Mouse (Mus musculus) CH12.LX (cell line): Measurements from ENCODE around the gene Exoc8. TPM values are rescaled to one million over a fixed set of nuclear protein-coding genes. Genes with fewer than 3 reads are reported as not detected.

Experiments used
- DNase-seq: peaks from one replicate; pipeline ENCODE4 v3.0.0-alpha.2; 2013; ENCODE audit errors: extremely low read depth
- H3K27ac ChIP-seq: 2 replicates; pipeline ENCODE4 v1.5.1; 2012; ENCODE audit warnings: low read depth, mild to moderate bottlenecking, control low read depth, moderate library complexity; ENCODE audit not compliant: insufficient read depth
- H3K27me3 ChIP-seq: replicated peaks from 2 replicates; pipeline ENCODE3; 2012; ENCODE audit warnings: inconsistent platforms
- H3K36me3 ChIP-seq, 2 experiments: replicated peaks in 1 of 2; 2 replicates each; pipeline versions ENCODE3 to v1.6.1; 2012; ENCODE audit warnings: inconsistent platforms in 1 of 2, low read length in 1 of 2, mild to moderate bottlenecking in 1 of 2, mixed read lengths in 1 of 2, moderate library complexity in 1 of 2; ENCODE audit not compliant: control insufficient read depth in 1 of 2, insufficient read depth in 1 of 2
- H3K4me1 ChIP-seq, 2 experiments: 2 replicates each; pipeline ENCODE4 v1.6.1; 2012; ENCODE audit warnings: inconsistent platforms in 1 of 2, moderate library complexity in 1 of 2; ENCODE audit not compliant: insufficient read depth in 2 of 2, control insufficient read depth in 1 of 2
- H3K4me2 ChIP-seq: 2 replicates; pipeline ENCODE4 v1.6.1; 2012; ENCODE audit warnings: low read depth, mild to moderate bottlenecking, control low read depth; ENCODE audit not compliant: poor library complexity, insufficient read depth, severe bottlenecking
- H3K4me3 ChIP-seq, 3 experiments: fragments of 150-350 bp in 1 of 3; sonication (generic) in 1 of 3; replicated peaks in 1 of 3; 2 replicates each; pipeline versions ENCODE3 to v1.5.1; 2011 to 2012; ENCODE audit warnings: low read depth in 2 of 3, low read length in 2 of 3, mild to moderate bottlenecking in 2 of 3, moderate library complexity in 2 of 3, control low read depth in 1 of 3, improper control_type of control experiment in 1 of 3, inconsistent platforms in 1 of 3, mixed read lengths in 1 of 3; ENCODE audit not compliant: poor library complexity in 1 of 3
- H3K79me2 ChIP-seq: replicated peaks from 2 replicates; pipeline ENCODE4 v1.6.1; 2012; ENCODE audit warnings: mild to moderate bottlenecking, moderate library complexity; ENCODE audit not compliant: control insufficient read depth, poor library complexity, insufficient read depth, severe bottlenecking; ENCODE audit errors: extremely low read depth
- H3K9ac ChIP-seq: 2 replicates; pipeline ENCODE4 v1.6.1; 2012; ENCODE audit warnings: low read depth, mild to moderate bottlenecking, control low read depth, moderate library complexity; ENCODE audit not compliant: insufficient read depth
- H3K9me3 ChIP-seq: replicated peaks from 2 replicates; pipeline ENCODE3; 2012; ENCODE audit warnings: low read length, inconsistent platforms, mixed read lengths
- BHLHE40 ChIP-seq: IDR thresholded peaks from 2 replicates; pipeline ENCODE4 v1.6.1; 2011; ENCODE audit warnings: mild to moderate bottlenecking, low read depth, low read length, improper control_type of control experiment
- CHD1 ChIP-seq: IDR thresholded peaks from 2 replicates; pipeline ENCODE4 v1.6.1; 2012; ENCODE audit warnings: low read depth, low read length, improper control_type of control experiment, inconsistent platforms
- CHD2 ChIP-seq: IDR thresholded peaks from 2 replicates; pipeline ENCODE4 v1.6.1; 2011; ENCODE audit warnings: low read length, improper control_type of control experiment
- CTCF ChIP-seq, 2 experiments: IDR thresholded peaks in 1 of 2; conservative IDR thresholded peaks in 1 of 2; 2 replicates each; pipeline ENCODE4 v1.5.1; 2011 to 2012; ENCODE audit warnings: low read depth in 2 of 2, low read length in 2 of 2, improper control_type of control experiment in 1 of 2, inconsistent platforms in 1 of 2, mild to moderate bottlenecking in 1 of 2, moderate library complexity in 1 of 2
- E2F4 ChIP-seq: IDR thresholded peaks from 2 replicates; pipeline ENCODE4 v1.6.1; 2011; ENCODE audit warnings: low read depth, low read length, improper control_type of control experiment; ENCODE audit not compliant: insufficient replicate concordance
- ELF1 ChIP-seq: IDR thresholded peaks from 2 replicates; pipeline ENCODE4 v1.6.1; 2014; ENCODE audit warnings: low read depth, mild to moderate bottlenecking, inconsistent platforms, low read length, improper control_type of control experiment
- ETS1 ChIP-seq: conservative IDR thresholded peaks from 2 replicates; pipeline ENCODE4 v1.6.1; 2012; ENCODE audit warnings: low read depth, mild to moderate bottlenecking, inconsistent platforms, low read length, improper control_type of control experiment, moderate library complexity
- GABPA ChIP-seq: IDR thresholded peaks from 2 replicates; pipeline ENCODE4 v1.6.1; 2012; ENCODE audit warnings: low read depth, low read length, improper control_type of control experiment, inconsistent platforms; ENCODE audit not compliant: insufficient replicate concordance
- HCFC1 ChIP-seq: IDR thresholded peaks from 2 replicates; pipeline ENCODE4 v1.6.1; 2012; ENCODE audit warnings: low read depth, mild to moderate bottlenecking, inconsistent platforms, low read length, improper control_type of control experiment
- IRF4 ChIP-seq: IDR thresholded peaks from 2 replicates; pipeline ENCODE4 v1.6.1; 2014; ENCODE audit warnings: low read depth, mild to moderate bottlenecking, inconsistent platforms, low read length, improper control_type of control experiment
- JUN ChIP-seq: IDR thresholded peaks from 2 replicates; pipeline ENCODE4 v1.6.1; 2011; ENCODE audit warnings: low read depth, mild to moderate bottlenecking, low read length, improper control_type of control experiment, moderate library complexity; ENCODE audit not compliant: insufficient read depth
- JUND ChIP-seq: conservative IDR thresholded peaks from 2 replicates; pipeline ENCODE4 v1.6.1; 2011; ENCODE audit warnings: low read depth, low read length, improper control_type of control experiment
- KAT2A ChIP-seq: IDR thresholded peaks from 2 replicates; pipeline ENCODE4 v1.6.1; 2012; ENCODE audit warnings: low read length, improper control_type of control experiment, inconsistent platforms; ENCODE audit not compliant: insufficient replicate concordance
- MAFK ChIP-seq: IDR thresholded peaks from 2 replicates; pipeline ENCODE4 v1.6.1; 2011; ENCODE audit warnings: low read length, improper control_type of control experiment; ENCODE audit not compliant: insufficient replicate concordance
- MAX ChIP-seq: IDR thresholded peaks from 2 replicates; pipeline ENCODE4 v1.6.1; 2011; ENCODE audit warnings: low read length, improper control_type of control experiment
- MAZ ChIP-seq: IDR thresholded peaks from 2 replicates; pipeline ENCODE4 v1.6.1; 2012; ENCODE audit warnings: low read depth, mild to moderate bottlenecking, inconsistent platforms, low read length, improper control_type of control experiment, moderate library complexity
- MEF2A ChIP-seq: IDR thresholded peaks from 2 replicates; pipeline ENCODE4 v1.6.1; 2014; ENCODE audit warnings: low read depth, mild to moderate bottlenecking, inconsistent platforms, low read length, improper control_type of control experiment, borderline replicate concordance
- MXI1 ChIP-seq: IDR thresholded peaks from 2 replicates; pipeline ENCODE4 v1.6.1; 2011; ENCODE audit warnings: mild to moderate bottlenecking, low read depth, low read length, improper control_type of control experiment
- MYC ChIP-seq: IDR thresholded peaks from 2 replicates; pipeline ENCODE4 v1.6.1; 2011; ENCODE audit warnings: low read depth, mild to moderate bottlenecking, improper control_type of control experiment, low read length
- NELFE ChIP-seq: IDR thresholded peaks from 2 replicates; pipeline ENCODE4 v1.6.1; 2011; ENCODE audit warnings: low read depth, low read length, improper control_type of control experiment
- NRF1 ChIP-seq: IDR thresholded peaks from 2 replicates; pipeline ENCODE4 v1.6.1; 2014; ENCODE audit warnings: low read depth, mild to moderate bottlenecking, inconsistent platforms, low read length, improper control_type of control experiment, moderate library complexity
- PAX5 ChIP-seq: IDR thresholded peaks from 2 replicates; pipeline ENCODE4 v1.6.1; 2012; ENCODE audit warnings: low read length, inconsistent platforms, mixed read lengths
- POLR2A ChIP-seq: IDR thresholded peaks from 2 replicates; pipeline ENCODE4 v1.6.1; 2011; ENCODE audit warnings: low read depth, mild to moderate bottlenecking, improper control_type of control experiment, low read length
- POLR2AphosphoS2 ChIP-seq: IDR thresholded peaks from 2 replicates; pipeline ENCODE4 v1.6.1; 2011; ENCODE audit warnings: low read depth, low read length, improper control_type of control experiment
- RAD21 ChIP-seq: IDR thresholded peaks from 2 replicates; pipeline ENCODE4 v1.6.1; 2011; ENCODE audit warnings: low read depth, mild to moderate bottlenecking, low read length, improper control_type of control experiment, moderate library complexity
- RCOR1 ChIP-seq: conservative IDR thresholded peaks from 2 replicates; pipeline ENCODE4 v1.6.1; 2012; ENCODE audit warnings: low read depth, mild to moderate bottlenecking, inconsistent platforms, low read length, improper control_type of control experiment
- SIN3A ChIP-seq: IDR thresholded peaks from 2 replicates; pipeline ENCODE4 v1.6.1; 2012; ENCODE audit warnings: low read length, improper control_type of control experiment, inconsistent platforms
- SMC3 ChIP-seq: IDR thresholded peaks from 2 replicates; pipeline ENCODE4 v1.6.1; 2011; ENCODE audit warnings: low read depth, low read length, improper control_type of control experiment
- TBP ChIP-seq: conservative IDR thresholded peaks from 2 replicates; pipeline ENCODE4 v1.6.1; 2011; ENCODE audit warnings: low read depth, low read length, improper control_type of control experiment
- TCF12 ChIP-seq: IDR thresholded peaks from 2 replicates; pipeline ENCODE4 v1.6.1; 2014; ENCODE audit warnings: low read depth, mild to moderate bottlenecking, inconsistent platforms, low read length, improper control_type of control experiment
- UBTF ChIP-seq: IDR thresholded peaks from 2 replicates; pipeline ENCODE4 v1.6.1; 2012; ENCODE audit warnings: low read depth, mild to moderate bottlenecking, inconsistent platforms, low read length, improper control_type of control experiment, moderate library complexity
- USF1 ChIP-seq: IDR thresholded peaks from 2 replicates; pipeline ENCODE4 v1.6.1; 2014; ENCODE audit warnings: low read depth, mild to moderate bottlenecking, inconsistent platforms, low read length, improper control_type of control experiment
- USF2 ChIP-seq: conservative IDR thresholded peaks from 2 replicates; pipeline ENCODE4 v1.6.1; 2011; ENCODE audit warnings: low read depth, low read length, improper control_type of control experiment
- ZKSCAN1 ChIP-seq: IDR thresholded peaks from 2 replicates; pipeline ENCODE4 v1.6.1; 2012; ENCODE audit warnings: low read depth, inconsistent platforms, low read length, improper control_type of control experiment, borderline replicate concordance
- ZMIZ1 ChIP-seq: IDR thresholded peaks from 2 replicates; pipeline ENCODE4 v1.6.1; 2012; ENCODE audit warnings: low read depth, mild to moderate bottlenecking, inconsistent platforms, low read length, improper control_type of control experiment
- ZNF384 ChIP-seq: IDR thresholded peaks from 2 replicates; pipeline ENCODE4 v1.6.1; 2012; ENCODE audit warnings: low read depth, low read length, improper control_type of control experiment, inconsistent platforms
- dilution Hi-C: fragments of 300-500 bp; cut with MboI; formaldehyde crosslinking; loops from 2 replicates; pipeline ENCODE4 v1.14.3; 2020; ENCODE audit warnings: low sequenced_read_pairs; ENCODE audit not compliant: extremely low pct_unique_long_range_greater_than_20kb, extremely low pct_ligation_motif_present
- in situ Hi-C: fragments of 300-500 bp; cut with MboI; formaldehyde crosslinking; loops from 3 replicates; pipeline ENCODE4 v1.14.3; 2019; ENCODE audit warnings: low sequenced_read_pairs, low pct_ligation_motif_present, low pct_unique_long_range_greater_than_20kb, mixed read lengths
- polyA plus RNA-seq: library from polyadenylated mRNA; unstranded; fragments of >175 nt; gene quantifications from 2 replicates; pipeline ENCODE4 v1.2.1, GENCODE M21; 2012; ENCODE audit warnings: low read depth; ENCODE audit not compliant: insufficient read length
- total RNA-seq, 2 experiments: library from RNA; depleted of rRNA; stranded (reverse); fragments of 300-350 nt in 1 of 2; fragments of >200 nt in 1 of 2; gene quantifications; 2 replicates each; pipeline ENCODE4 v1.2.3; 2012 to 2014

Gene Exoc8
- total and polyA plus RNA-seq, 3 experiments: 5.9 to 11.2 (median 10.7) TPM

DNA sequence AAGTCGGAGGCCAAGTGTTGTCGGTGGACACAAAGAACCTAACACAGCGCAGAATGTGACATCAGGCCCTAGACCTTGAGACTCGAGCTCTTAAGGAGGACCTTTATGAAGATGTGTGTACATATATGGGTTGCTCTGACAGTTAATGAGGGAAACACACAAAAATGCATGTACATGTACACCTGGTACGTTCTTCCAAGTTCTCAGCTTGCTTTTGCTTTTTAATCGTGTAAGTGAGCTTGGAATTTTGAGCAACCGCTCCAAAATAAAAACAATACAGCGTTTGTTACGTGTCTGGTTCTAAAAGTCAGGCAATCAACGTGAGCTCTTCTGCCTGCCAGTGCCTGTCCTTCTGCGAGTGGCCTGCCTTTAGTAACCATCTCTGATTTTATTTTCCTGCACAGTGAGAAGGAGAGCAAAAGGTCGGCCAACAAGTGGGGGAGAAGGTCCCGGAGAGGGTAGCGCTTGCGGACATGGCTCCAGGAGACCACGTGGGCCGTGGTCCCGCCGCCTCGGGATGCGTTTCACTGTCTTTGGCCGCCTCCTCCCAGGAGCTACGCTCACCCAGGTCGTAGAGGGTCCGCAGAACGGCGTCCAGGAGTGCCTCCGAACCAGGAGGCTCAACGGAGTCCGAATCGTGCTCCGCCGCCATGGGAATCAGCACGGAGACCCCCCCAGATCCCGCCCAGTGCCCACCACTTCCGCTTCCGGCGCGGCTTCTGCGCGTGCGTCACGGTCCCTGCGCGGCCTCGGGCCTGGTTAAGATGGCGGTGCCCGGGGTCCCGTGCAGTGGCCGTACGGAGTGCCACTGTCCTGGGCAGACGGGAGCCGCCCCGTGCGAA lies 35.0 kb downstream of the Exoc8 start, which contains the start of the genes Gnpat and 2810004N23Rik:
Gene Gnpat (plus strand): TSS at position 713 of the 842 bp plus-strand sequence.
Gene 2810004N23Rik (minus strand): TSS at position 800 of the 842 bp plus-strand sequence.
- peaks cover 8 to 58% of the 10 kb centered on the region in 2 experiments for H3K4me1 ChIP-seq
- H3K36me3 ChIP-seq: peaks cover 33 to 61% of the 10 kb centered on the region in 2 experiments
- peak within 1 kb of the TSS; percentile 95 for H3K9ac ChIP-seq
- in situ Hi-C loops (no loop called here), dilution Hi-C loops (no loop called here)
- H3K4me2 ChIP-seq: peak within 1 kb of the TSS; percentile 85
- H3K79me2 ChIP-seq: peaks cover 72% of the 10 kb centered on the region
- no peaks in the 10 kb centered on the region for H3K27me3 ChIP-seq
- H3K9me3 ChIP-seq: no peaks in the 10 kb centered on the region
- H3K4me3 ChIP-seq: peak within 1 kb of the TSS; percentile 95 to 100 (median 95)
- H3K27ac ChIP-seq: peak within 1 kb of the TSS; percentile 77
- peak; percentile 87 for DNase-seq
- TF ChIP-seq TBP: peak; percentile 72; the same call in 1 of the 2 replicates
- TF ChIP-seq ETS1: 0 out of 2 replicates have a peak, but pooled peaks have one; percentile 32
- peak; percentile 96 for TF ChIP-seq MYC
- TF ChIP-seq POLR2AphosphoS2: peak; percentile 80
- TF ChIP-seq MAFK: no peak
- no peak for TF ChIP-seq SMC3
- no peak; the same call in 1 of the 2 replicates for TF ChIP-seq GABPA
- peak; percentile 84 for TF ChIP-seq HCFC1
- peak; percentile 98 for TF ChIP-seq MXI1
- TF ChIP-seq KAT2A: peak; percentile 74; the same call in 1 of the 2 replicates
- peak; percentile 65; the same call in 1 of the 2 replicates for TF ChIP-seq MAZ
- TF ChIP-seq SIN3A: no peak; the same call in 1 of the 2 replicates
- no peak for TF ChIP-seq RAD21
- peak; percentile 79 for TF ChIP-seq RCOR1
- peak; percentile 21; the same call in 1 of the 2 replicates for TF ChIP-seq USF2
- TF ChIP-seq ZMIZ1: peak; percentile 94
- TF ChIP-seq USF1: peak; percentile 61
- no peak; the same call in 1 of the 2 replicates for TF ChIP-seq MEF2A
- TF ChIP-seq E2F4: peak; percentile 18; the same call in 1 of the 2 replicates
- TF ChIP-seq PAX5: no peak
- TF ChIP-seq NELFE: peak; percentile 96
- TF ChIP-seq JUND: no peak
- TF ChIP-seq CHD1: 0 out of 2 replicates have a peak, but pooled peaks have one; percentile 53
- no peak for TF ChIP-seq CTCF (conservative IDR thresholded peaks at IDR 0.05 in 1 of 2, IDR thresholded peaks at IDR 0.05 in 1 of 2; ENCODE audit: low read depth in 2 of 2, low read length in 2 of 2)
- peak; percentile 96 for TF ChIP-seq TCF12
- TF ChIP-seq POLR2A: peak; percentile 98
- TF ChIP-seq UBTF: peak; percentile 84; the same call in 1 of the 2 replicates
- TF ChIP-seq ELF1: peak; percentile 93
- TF ChIP-seq NRF1: peak; percentile 87
- no peak for TF ChIP-seq JUN
- peak; percentile 50 for TF ChIP-seq IRF4
- no peak for TF ChIP-seq ZKSCAN1
- TF ChIP-seq MAX: peak; percentile 94
- peak; percentile 23; the same call in 1 of the 2 replicates for TF ChIP-seq CHD2
- peak; percentile 91 for TF ChIP-seq BHLHE40
- no peak for TF ChIP-seq ZNF384
